24 mouse cellular contexts compared by ENCODE assay signal in the genomic region with DNA sequence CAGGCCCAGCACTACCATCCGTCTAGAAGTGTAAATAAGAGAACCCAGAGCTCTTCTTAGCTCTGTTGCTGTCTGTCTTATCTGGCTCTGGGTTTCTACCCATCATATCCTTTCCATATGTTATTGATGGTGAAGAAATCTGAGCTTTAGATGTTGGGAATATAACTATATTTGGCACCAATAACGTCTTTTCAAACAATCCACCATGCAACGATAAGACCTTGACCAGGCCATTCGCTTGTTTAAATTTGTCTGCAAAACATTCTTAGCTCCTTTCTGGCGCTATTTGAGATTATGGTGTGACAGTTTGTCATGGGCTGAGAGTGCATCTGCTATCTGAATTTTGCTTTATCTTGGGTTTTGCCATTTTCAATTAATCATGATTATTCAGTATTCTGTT. TPM values are rescaled to one million over a fixed set of nuclear protein-coding genes. Genes with fewer than 3 reads are reported as not detected.
"Had no signal": no experiment of that assay in that cellular context is flagged by ENCODE, and none has a peak within 500 bp of the region (broad histone marks: within the 10 kb centered on the region; RNA-seq: fewer than 3 reads in every experiment).

No protein-coding gene starts in this region.

- H3K4me1 ChIP-seq: neural tube, embryonic 13.5 days; neural tube, embryonic 15.5 days; stomach, embryonic 15.5 days had no signal

- H3K27ac ChIP-seq: neural tube, embryonic 13.5 days; neural tube, embryonic 15.5 days; stomach, embryonic 15.5 days; stomach, postnatal 0 days had no signal

- DNase-seq: retina, postnatal 1 day; right cerebral cortex, adult 18-20 months; right cerebral cortex, postnatal 14 days; right cerebral cortex, postnatal 25 days; right cerebral cortex, postnatal 4 days; spleen, adult 18-20 months; thymus, adult 18-20 months; thymus, adult 2 months; thymus, postnatal 14 days; thymus, postnatal 25 days; thymus, postnatal 36 days; thymus, postnatal 4 days had no signal

- H3K4me3 ChIP-seq: neural tube, embryonic 13.5 days; neural tube, embryonic 15.5 days; stomach, embryonic 15.5 days had no signal

- H3K36me3 ChIP-seq: neural tube, embryonic 13.5 days; neural tube, embryonic 15.5 days; stomach, embryonic 15.5 days had no signal

- H3K9me3 ChIP-seq: neural tube, embryonic 13.5 days; neural tube, embryonic 15.5 days; stomach, embryonic 15.5 days had no signal

- H3K9ac ChIP-seq: neural tube, embryonic 13.5 days; neural tube, embryonic 15.5 days; stomach, embryonic 15.5 days had no signal

- H3K4me2 ChIP-seq: neural tube, embryonic 13.5 days; neural tube, embryonic 15.5 days; stomach, embryonic 15.5 days had no signal

- H3K27me3 ChIP-seq: neural tube, embryonic 13.5 days; neural tube, embryonic 15.5 days; stomach, embryonic 15.5 days had no signal

RNA-seq across cellular contexts. Expression of gene Pabpc6, which starts 10.9 kb away (rescaled TPM):
- total RNA-seq: neutrophil, adult 5-6 weeks had no signal
- polyA plus RNA-seq: neural tube, embryonic 13.5 days; neural tube, embryonic 14.5 days; neural tube, embryonic 15.5 days; small intestine, adult 2 months; spleen, adult 2 months; stomach, embryonic 14.5 days; stomach, embryonic 15.5 days; stomach, embryonic 16.5 days; stomach, postnatal 0 days; thymus, postnatal 0 days; urinary bladder, adult 2 months had no signal
